Comparison of ENCODE assay signal across 10 mouse cellular contexts in the genomic region with DNA sequence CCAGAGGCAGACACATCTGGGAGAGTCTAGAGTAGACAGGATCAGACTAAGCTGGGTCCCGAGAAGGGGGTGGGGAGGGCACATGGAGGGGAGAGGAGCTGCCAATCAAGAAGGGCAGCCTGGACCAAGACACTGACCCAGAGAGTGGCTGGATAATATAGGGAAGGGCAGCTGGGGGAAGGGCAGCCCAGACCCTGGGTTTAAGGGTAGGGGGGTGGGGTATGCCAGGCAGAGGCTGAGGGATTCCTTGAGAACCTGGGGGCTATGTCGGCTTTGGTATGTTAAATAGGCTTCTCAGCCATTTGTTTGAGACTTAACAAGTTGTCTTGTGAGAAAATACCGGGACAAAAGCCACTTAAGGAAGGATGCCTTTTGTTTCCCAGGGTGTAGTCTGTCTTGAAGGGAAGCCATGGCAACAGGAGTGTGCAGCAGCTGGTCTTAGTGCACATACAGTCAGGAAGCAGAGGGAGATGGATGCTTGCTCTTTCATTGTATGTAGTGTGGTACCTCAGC. TPM values are rescaled to one million over a fixed set of nuclear protein-coding genes. Genes with fewer than 3 reads are reported as not detected.
DNase-seq lines count a peak whose midpoint lies in the region; ATAC-seq and TF ChIP-seq lines count a peak whose summit lies in the region.
"Had no signal": no experiment of that assay in that cellular context is flagged by ENCODE, and none has a peak within 500 bp of the region (broad histone marks: within the 10 kb centered on the region; RNA-seq: fewer than 3 reads in every experiment).

No protein-coding gene starts in this region.

- H3K9ac ChIP-seq in hindbrain, postnatal 0 days (replicated peaks; ENCODE audit: low read length), result no peak overlapping the region
- no peak overlapping the region for H3K9ac ChIP-seq in neural tube, embryonic 14.5 days (replicated peaks; ENCODE audit: low read depth, low read length)
- H3K9ac ChIP-seq in stomach, postnatal 0 days (ENCODE audit: low read length), result no peak overlapping the region
- H3K9ac ChIP-seq: lung, embryonic 15.5 days had no signal

- H3K36me3 ChIP-seq in forebrain, embryonic 10.5 days (replicated peaks), result no peaks in the 10 kb centered on the region
- no peaks in the 10 kb centered on the region for H3K36me3 ChIP-seq in hindbrain, postnatal 0 days (ENCODE audit: insufficient read depth, low read length)
- no peaks in the 10 kb centered on the region for H3K36me3 ChIP-seq in neural tube, embryonic 14.5 days (ENCODE audit: control insufficient read depth, insufficient read depth, low read length)
- H3K36me3 ChIP-seq in stomach, postnatal 0 days (ENCODE audit: control insufficient read depth, insufficient read depth, low read length), result no peaks in the 10 kb centered on the region
- H3K36me3 ChIP-seq: lung, embryonic 15.5 days had no signal

- WGBS in forebrain, embryonic 10.5 days, result 1% methylated on average over 3 of the region's 3 CpGs
- WGBS in hindbrain, postnatal 0 days, result 0% methylated on average over 3 of the region's 3 CpGs
- WGBS in neural tube, embryonic 14.5 days, result 2% methylated on average over 3 of the region's 3 CpGs
- 18% methylated on average over 3 of the region's 3 CpGs for WGBS in stomach, postnatal 0 days
- 31% methylated on average over 3 of the region's 3 CpGs for WGBS in lung, adult 2 months

- no peak for TF ChIP-seq EP300 in stomach, postnatal 0 days (optimal IDR thresholded peaks at IDR 0.05)

- peaks cover 17% of the 10 kb centered on the region for H3K4me1 ChIP-seq in forebrain, embryonic 10.5 days
- no peaks in the 10 kb centered on the region for H3K4me1 ChIP-seq in hindbrain, postnatal 0 days (ENCODE audit: insufficient read depth, low read length)
- H3K4me1 ChIP-seq in neural tube, embryonic 14.5 days (ENCODE audit: control insufficient read depth, insufficient read depth, low read length), result no peaks in the 10 kb centered on the region
- H3K4me1 ChIP-seq in stomach, postnatal 0 days (replicated peaks; ENCODE audit: control insufficient read depth, insufficient read depth), result no peaks in the 10 kb centered on the region
- H3K4me1 ChIP-seq in lung, adult 2 months (ENCODE audit: control insufficient read depth, insufficient read depth, low read length), result no peaks in the 10 kb centered on the region
- H3K4me1 ChIP-seq: lung, embryonic 15.5 days had no signal

- TF ChIP-seq CTCF in hindbrain, postnatal 0 days (IDR thresholded peaks at IDR 0.05; ENCODE audit: low read depth), result no peak
- TF ChIP-seq CTCF in stomach, postnatal 0 days (IDR thresholded peaks at IDR 0.05; ENCODE audit: low read depth), result no peak
- TF ChIP-seq CTCF in lung, adult 2 months (IDR thresholded peaks at IDR 0.05; ENCODE audit: insufficient read depth, low read length), result no peak

- H3K4me2 ChIP-seq in hindbrain, postnatal 0 days (ENCODE audit: low read depth, low read length), result no peak overlapping the region
- H3K4me2 ChIP-seq in neural tube, embryonic 14.5 days (ENCODE audit: low read depth, low read length), result no peak overlapping the region
- H3K4me2 ChIP-seq in stomach, postnatal 0 days (replicated peaks; ENCODE audit: low read depth), result no peak overlapping the region
- H3K4me2 ChIP-seq: lung, embryonic 15.5 days had no signal

- H3K9me3 ChIP-seq in forebrain, embryonic 10.5 days, result no peaks in the 10 kb centered on the region
- no peaks in the 10 kb centered on the region for H3K9me3 ChIP-seq in hindbrain, postnatal 0 days (ENCODE audit: low read length)
- no peaks in the 10 kb centered on the region for H3K9me3 ChIP-seq in neural tube, embryonic 14.5 days (ENCODE audit: control insufficient read depth, low read length)
- H3K9me3 ChIP-seq in stomach, postnatal 0 days (ENCODE audit: control insufficient read depth, low read length), result no peaks in the 10 kb centered on the region
- H3K9me3 ChIP-seq: lung, embryonic 15.5 days had no signal

- no peaks in the 10 kb centered on the region for H3K27me3 ChIP-seq in forebrain, embryonic 10.5 days (ENCODE audit: poor library complexity, severe bottlenecking)
- H3K27me3 ChIP-seq in hindbrain, postnatal 0 days (ENCODE audit: insufficient read depth, low read length), result no peaks in the 10 kb centered on the region
- H3K27me3 ChIP-seq in neural tube, embryonic 14.5 days (ENCODE audit: control insufficient read depth, insufficient read depth, low read length), result no peaks in the 10 kb centered on the region
- H3K27me3 ChIP-seq in stomach, postnatal 0 days (ENCODE audit: control insufficient read depth, insufficient read depth, low read length), result no peaks in the 10 kb centered on the region
- H3K27me3 ChIP-seq: lung, embryonic 15.5 days had no signal

- peak; percentile 68; the same call in 1 of the 2 replicates for ATAC-seq in hindbrain, postnatal 0 days
- ATAC-seq in neural tube, embryonic 14.5 days (ENCODE audit: low read depth), result peak; percentile 88
- ATAC-seq in erythroblast, adult 5-6 weeks (replicated peaks; ENCODE audit: low FRiP score, poor library complexity, severe bottlenecking), result no peak
- ATAC-seq in stomach, postnatal 0 days (ENCODE audit: low FRiP score, low TSS enrichment), result no peak

- no peak overlapping the region for H3K4me3 ChIP-seq in forebrain, embryonic 10.5 days
- no peak overlapping the region for H3K4me3 ChIP-seq in hindbrain, postnatal 0 days (ENCODE audit: low read length)
- H3K4me3 ChIP-seq in neural tube, embryonic 14.5 days (ENCODE audit: low read depth, low read length), result no peak overlapping the region
- H3K4me3 ChIP-seq in stomach, postnatal 0 days (ENCODE audit: low read depth, low read length), result no peak overlapping the region
- H3K4me3 ChIP-seq in lung, adult 2 months (replicated peaks; ENCODE audit: extremely low read depth, low read depth, low read length), result no peak overlapping the region
- H3K4me3 ChIP-seq: lung, embryonic 15.5 days had no signal

- peak; percentile 27 for DNase-seq in brain, adult 2 months (ENCODE audit: low read depth, low spot score)
- DNase-seq in forebrain, embryonic 10.5 days (ENCODE audit: extremely low spot score, low spot score), result peak; percentile 33
- peak; percentile 16 for DNase-seq in hindbrain, postnatal 0 days (ENCODE audit: low spot score)
- DNase-seq in stomach, postnatal 0 days (ENCODE audit: low spot score), result no peak
- DNase-seq in lung, adult 2 months, result no peak
- DNase-seq: gastrocnemius, postnatal 10 days; kidney, postnatal 10 days had no signal

- peak overlapping the region; percentile 76 for H3K27ac ChIP-seq in forebrain, embryonic 10.5 days
- no peak overlapping the region for H3K27ac ChIP-seq in hindbrain, postnatal 0 days
- H3K27ac ChIP-seq in neural tube, embryonic 14.5 days (ENCODE audit: low read depth, low read length), result 0 out of 2 replicates have a peak overlapping the region, but pooled peaks have one; percentile 8
- H3K27ac ChIP-seq in stomach, postnatal 0 days (replicated peaks), result no peak overlapping the region
- H3K27ac ChIP-seq: lung, embryonic 15.5 days had no signal

- TF ChIP-seq POLR2A in lung, adult 2 months (IDR thresholded peaks at IDR 0.05; ENCODE audit: borderline replicate concordance, extremely low read depth, low read depth, low read length), result no peak

RNA-seq across cellular contexts. Expression of a gene that starts 20.5 kb away (rescaled TPM):
- polyA plus RNA-seq in forebrain, embryonic 10.5 days (2016; fragmentation: Nextera tagmentation; extraction: Ambion mirVana), result 94.7 and 94.9 TPM in 2 replicates
- 64.1 and 81.6 TPM in 2 replicates for total RNA-seq in hindbrain, postnatal 0 days (2014; rRNA removed)
- 23.6 and 26.6 TPM in 2 replicates for polyA plus RNA-seq in hindbrain, postnatal 0 days (2015; fragmentation: Nextera tagmentation; extraction: Ambion mirVana)
- 18.5 and 39.2 TPM in 2 replicates for polyA plus RNA-seq in neural tube, embryonic 14.5 days (2014; fragmentation: Nextera tagmentation; extraction: Ambion mirVana)
- 147 and 158 TPM in 2 replicates for total RNA-seq in erythroblast, adult 5-6 weeks (2015; ENCODE audit: low replicate concordance)
- total RNA-seq in erythroblast, adult 5-6 weeks (2017; ENCODE audit: low replicate concordance), result 23.0 and 31.9 TPM in 2 replicates
- polyA plus RNA-seq in stomach, postnatal 0 days (2015; fragmentation: Nextera tagmentation; extraction: Ambion mirVana), result 65.1 and 74.2 TPM in 2 replicates
- 177 and 224 TPM in 2 replicates for polyA plus RNA-seq in lung, adult 2 months (2012; rRNA removed)

Comparison
In these comparisons a context has a peak if more than half of its experiments do, and no peak if none do; other contexts are left out.
1. DNase-seq: peak in brain, adult 2 months (single experiment), forebrain, embryonic 10.5 days (single experiment) and hindbrain, postnatal 0 days (single experiment); none in stomach, postnatal 0 days (single experiment) and lung, adult 2 months (single experiment).
2. H3K27ac ChIP-seq: peak in forebrain, embryonic 10.5 days (single experiment) and neural tube, embryonic 14.5 days (single experiment); none in hindbrain, postnatal 0 days (single experiment) and stomach, postnatal 0 days (single experiment).
3. ATAC-seq: peak in hindbrain, postnatal 0 days (single experiment) and neural tube, embryonic 14.5 days (single experiment); none in erythroblast, adult 5-6 weeks (single experiment) and stomach, postnatal 0 days (single experiment).